Mouse (Mus musculus) forebrain, postnatal 0 days (tissue): Measurements from ENCODE around the gene I830077J02Rik. TPM values are rescaled to one million over a fixed set of nuclear protein-coding genes. Genes with fewer than 3 reads are reported as not detected.

ENCODE experiments used
- ATAC-seq: fragments of 200-750 bp; cut with Nextera tagmentation; 2 replicates; pipeline ENCODE4 v1.8.0; 2017; ENCODE audit warnings: mild to moderate bottlenecking, moderate library complexity
- DNase-seq: peaks from one replicate; pipeline ENCODE4 v3.0.0-alpha.2; 2015
- H3K27ac ChIP-seq: fragments of 300-500 bp; sonication (generic); 2 replicates; pipeline ENCODE4 v1.5.1; 2014; ENCODE audit warnings: low read depth, mild to moderate bottlenecking, antibody characterized with exemption, low read length, moderate library complexity, mixed read lengths
- H3K27me3 ChIP-seq: fragments of 300-500 bp; sonication (generic); 2 replicates; pipeline ENCODE4 v1.6.1; 2014; ENCODE audit warnings: mild to moderate bottlenecking, low read length, mixed read lengths; ENCODE audit not compliant: insufficient read depth
- H3K36me3 ChIP-seq: fragments of 300-500 bp; sonication (generic); 2 replicates; pipeline ENCODE4 v1.6.1; 2014; ENCODE audit warnings: mild to moderate bottlenecking, moderate library complexity; ENCODE audit not compliant: insufficient read depth
- H3K4me1 ChIP-seq: fragments of 300-500 bp; sonication (generic); 2 replicates; pipeline ENCODE4 v1.6.1; 2014; ENCODE audit warnings: antibody characterized with exemption; ENCODE audit not compliant: insufficient read depth
- H3K4me2 ChIP-seq: fragments of 300-500 bp; sonication (generic); 2 replicates; pipeline ENCODE4 v1.6.1; 2014; ENCODE audit warnings: low read depth, mild to moderate bottlenecking, moderate library complexity
- H3K4me3 ChIP-seq: fragments of 300-500 bp; sonication (generic); 2 replicates; pipeline ENCODE4 v1.5.1; 2014; ENCODE audit warnings: low read depth, low read length, mixed read lengths
- H3K9ac ChIP-seq: fragments of 300-500 bp; sonication (generic); 2 replicates; pipeline ENCODE4 v1.6.1; 2014; ENCODE audit warnings: mild to moderate bottlenecking
- H3K9me3 ChIP-seq: fragments of 300-500 bp; sonication (generic); 2 replicates; pipeline ENCODE4 v1.6.1; 2016; ENCODE audit warnings: low read length
- CTCF ChIP-seq: sonication (generic); IDR thresholded peaks from 2 replicates; pipeline ENCODE4 v1.5.1; 2016; ENCODE audit warnings: antibody characterized with exemption, control low read depth, low read depth
- WGBS: fragments of 180-500 bp; shearing (Covaris S2); extraction: QIAGEN DNeasy Blood & Tissue Kit; methylation state at CpG from one replicate; pipeline ENCODE4 v1.1.7; 2014; 5-methylcytosine and 5-hydroxymethylcytosine counted together
- polyA plus RNA-seq: library from polyadenylated mRNA; unstranded; fragments of >200 nt; fragmentation: Nextera tagmentation; extraction: Ambion mirVana; gene quantifications from 2 replicates; pipeline ENCODE4 v1.2.1, GENCODE M21; 2015
- total RNA-seq: library from RNA; depleted of rRNA; stranded (reverse); fragments of >200 nt; gene quantifications from 2 replicates; pipeline ENCODE4 v1.2.3, GENCODE M21; 2014

I830077J02Rik gene
- total and polyA plus RNA-seq, 2 experiments from 2014 or later: 0.19 to 0.22 TPM

DNA sequence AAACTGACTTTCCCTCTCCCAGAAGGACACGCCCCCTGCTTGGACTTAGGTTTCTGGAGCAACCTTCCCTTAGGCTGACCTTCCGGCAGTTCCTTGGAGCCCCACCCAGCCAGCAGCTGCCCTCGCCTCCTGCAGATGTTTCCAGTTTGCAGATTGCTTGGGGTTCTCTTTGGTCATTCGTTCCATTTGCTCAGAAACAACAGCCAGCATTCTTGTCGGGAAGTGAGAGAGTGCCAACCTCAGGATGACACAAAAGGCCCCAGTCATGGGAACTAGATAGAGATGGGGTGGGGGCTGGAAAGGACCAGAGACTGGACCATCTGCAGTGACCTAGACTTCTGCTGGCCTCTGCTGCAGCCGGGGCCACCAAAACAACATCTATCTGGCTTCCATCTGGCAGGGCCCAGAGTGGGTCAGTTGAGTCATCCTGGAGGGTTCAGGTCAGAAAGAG, 38.5 kb downstream of the I830077J02Rik start:
- Histone ChIP-seq H3K9ac (no peak overlapping the region), H3K4me2 (no peak overlapping the region), H3K27ac (no peak overlapping the region), H3K36me3 (no peaks in the 10 kb centered on the region), H3K4me1 (no peaks in the 10 kb centered on the region), H3K27me3 (no peaks in the 10 kb centered on the region), H3K9me3 (no peaks in the 10 kb centered on the region), H3K4me3 (no peak overlapping the region)
- DNase-seq: no peak
- TF ChIP-seq CTCF: no peak
- ATAC-seq: no peak
- WGBS: 78% methylated on average over 6 of the region's 6 CpGs

DNA sequence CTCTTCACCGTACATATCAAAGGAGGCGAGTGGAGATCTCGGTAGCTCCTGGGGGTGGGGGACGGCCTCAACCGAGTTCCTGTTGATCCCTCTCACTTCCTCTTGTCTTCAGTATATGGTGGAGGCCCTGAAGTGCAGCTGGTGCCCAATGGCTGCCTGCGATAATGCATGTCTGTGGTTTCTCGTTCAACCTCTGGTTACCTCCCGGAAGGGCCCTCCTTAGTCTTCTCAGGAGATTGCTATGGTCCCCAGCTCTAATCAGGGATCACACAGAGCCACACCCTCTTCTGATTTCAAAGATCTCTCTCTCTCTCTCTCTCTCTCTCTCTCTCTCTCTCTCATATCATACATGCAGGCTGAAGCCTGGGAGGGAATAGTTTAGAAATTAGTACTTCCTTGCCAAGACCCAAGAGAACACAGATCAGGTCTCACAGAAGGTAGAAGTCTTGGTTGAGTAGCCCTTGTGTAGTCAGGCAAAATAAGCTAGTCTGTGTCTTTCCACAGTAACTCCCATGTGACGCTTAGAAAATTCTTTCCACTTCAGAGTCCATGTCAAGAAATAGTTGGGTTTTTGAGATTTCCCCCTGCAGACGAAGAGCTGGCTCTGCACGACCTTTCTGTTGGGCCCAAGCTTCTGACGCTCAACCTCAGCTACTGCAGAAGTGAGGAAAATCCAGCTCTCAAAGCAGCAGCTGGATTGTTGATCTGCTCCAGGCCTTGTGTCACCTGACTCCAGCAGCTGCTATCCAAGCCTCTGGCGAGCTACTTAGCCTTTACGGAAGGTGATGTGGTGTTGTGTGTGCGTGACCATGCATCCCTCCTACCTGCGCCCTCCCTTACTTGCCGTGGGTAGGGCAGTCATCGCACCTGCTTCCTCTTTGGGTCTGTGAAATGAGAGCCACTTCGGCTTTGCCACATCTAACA, 39.6 kb downstream of the I830077J02Rik start:
- ATAC-seq (no peak), DNase-seq (no peak)
- H3K9ac ChIP-seq: no peak overlapping the region
- TF ChIP-seq CTCF: no peak
- H3K36me3 ChIP-seq: no peaks in the 10 kb centered on the region
- WGBS: 92% methylated on average over 19 of the region's 19 CpGs
- H3K9me3 ChIP-seq: no peaks in the 10 kb centered on the region
- H3K4me3 ChIP-seq: no peak overlapping the region
- no peak overlapping the region for H3K4me2 ChIP-seq
- H3K27ac ChIP-seq: no peak overlapping the region
- H3K4me1 ChIP-seq: no peaks in the 10 kb centered on the region
- H3K27me3 ChIP-seq: no peaks in the 10 kb centered on the region

DNA sequence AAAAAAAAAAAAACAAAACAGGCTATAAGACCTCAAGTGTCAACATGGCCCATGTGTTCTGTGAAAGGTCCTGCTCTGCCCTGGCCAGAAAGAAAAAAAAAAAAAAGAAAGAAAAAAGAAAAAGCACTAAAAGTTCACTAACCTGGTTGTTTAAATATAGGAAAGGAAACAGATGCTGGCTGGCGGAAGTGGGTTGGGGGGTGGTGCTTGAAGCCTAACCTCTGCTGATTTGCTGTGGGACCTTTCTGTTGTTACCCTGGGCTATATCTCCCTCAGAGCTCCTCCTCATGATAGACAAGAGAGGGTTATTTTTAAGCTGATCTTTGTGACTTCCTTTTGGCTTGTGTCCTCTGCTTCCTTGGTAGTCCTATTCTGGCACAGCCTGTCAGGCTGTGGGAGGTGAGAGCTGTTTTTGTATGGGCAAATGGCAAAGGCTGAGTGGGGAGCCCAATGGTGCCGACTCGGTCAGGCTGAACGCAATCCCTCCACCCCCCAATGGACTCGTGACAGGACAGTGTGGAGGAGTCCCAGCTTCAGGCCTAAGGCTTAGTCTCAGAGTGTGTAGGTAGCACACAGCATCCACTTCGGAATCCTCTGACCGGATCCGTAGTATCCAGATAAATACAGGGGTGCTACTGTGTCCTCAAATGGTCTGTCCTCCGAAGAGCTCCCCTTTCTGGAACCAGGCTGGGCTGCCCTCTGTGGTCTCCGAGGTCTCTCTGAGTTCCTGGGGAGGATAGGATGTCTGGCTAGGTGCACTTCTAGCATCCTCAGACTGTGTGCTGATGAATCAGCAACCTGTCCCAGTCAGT, 40.5 kb downstream of the I830077J02Rik start:
- no peak overlapping the region for H3K27ac ChIP-seq
- H3K9me3 ChIP-seq: no peaks in the 10 kb centered on the region
- DNase-seq (no peak), ATAC-seq (no peak)
- no peaks in the 10 kb centered on the region for H3K36me3 ChIP-seq
- TF ChIP-seq CTCF: no peak
- H3K4me2 ChIP-seq: no peak overlapping the region
- no peak overlapping the region for H3K4me3 ChIP-seq
- no peaks in the 10 kb centered on the region for H3K27me3 ChIP-seq
- 79% methylated on average over 10 of the region's 10 CpGs for WGBS
- no peak overlapping the region for H3K9ac ChIP-seq
- H3K4me1 ChIP-seq: no peaks in the 10 kb centered on the region

DNA sequence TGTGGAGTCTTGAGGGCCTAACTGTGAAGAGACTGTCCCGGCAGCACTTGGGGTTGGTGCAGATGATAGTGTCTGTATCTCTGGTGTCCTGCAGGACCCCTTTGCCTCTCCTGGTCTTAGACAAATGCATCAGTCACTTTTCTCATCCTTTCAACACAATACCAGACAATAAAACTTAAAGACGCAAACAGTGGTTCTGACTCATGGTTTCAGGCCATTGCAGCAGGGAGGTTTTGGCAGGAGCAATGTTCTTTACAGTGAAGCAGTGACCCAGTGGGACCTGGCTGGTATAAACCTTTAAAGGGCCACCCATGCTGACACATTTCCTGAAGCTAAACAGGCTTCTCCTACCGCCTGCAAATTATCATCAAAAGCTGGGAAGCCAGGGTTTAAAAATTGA, 41.3 kb downstream of the I830077J02Rik start:
- Histone ChIP-seq H3K9ac (no peak overlapping the region), H3K4me3 (no peak overlapping the region), H3K36me3 (no peaks in the 10 kb centered on the region), H3K4me1 (no peaks in the 10 kb centered on the region), H3K4me2 (no peak overlapping the region), H3K27ac (no peak overlapping the region), H3K27me3 (no peaks in the 10 kb centered on the region), H3K9me3 (no peaks in the 10 kb centered on the region)
- 82% methylated on average over 3 of the region's 3 CpGs for WGBS
- TF ChIP-seq CTCF: no peak
- DNase-seq (no peak), ATAC-seq (no peak)

DNA sequence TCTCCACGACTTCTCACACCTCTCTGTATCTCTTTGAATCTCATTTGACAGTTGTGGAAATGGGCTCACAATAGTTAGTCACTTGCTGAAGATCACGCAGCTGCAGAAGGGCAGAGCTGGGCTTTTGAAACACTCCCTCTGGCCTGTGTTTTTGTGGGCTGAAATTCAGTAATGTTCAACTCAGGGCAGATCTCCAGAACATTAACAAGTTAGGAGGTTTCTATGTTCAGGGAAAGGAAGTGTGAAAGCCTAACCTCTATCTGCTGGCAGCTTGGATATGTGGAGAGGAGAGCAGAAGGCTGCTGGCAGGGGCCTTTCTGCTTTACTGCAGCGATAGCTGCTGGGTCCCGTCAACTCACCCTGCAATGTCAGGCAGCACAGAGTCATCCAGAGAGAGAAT, 42.2 kb downstream of the I830077J02Rik start:
- Histone ChIP-seq H3K9ac (no peak overlapping the region), H3K27ac (no peak overlapping the region), H3K27me3 (no peaks in the 10 kb centered on the region), H3K4me1 (no peaks in the 10 kb centered on the region), H3K4me2 (no peak overlapping the region), H3K36me3 (no peaks in the 10 kb centered on the region), H3K4me3 (no peak overlapping the region), H3K9me3 (no peaks in the 10 kb centered on the region)
- ATAC-seq (peak; percentile 48), DNase-seq (no peak)
- 67% methylated on average over 4 of the region's 4 CpGs for WGBS
- TF ChIP-seq CTCF: no peak

DNA sequence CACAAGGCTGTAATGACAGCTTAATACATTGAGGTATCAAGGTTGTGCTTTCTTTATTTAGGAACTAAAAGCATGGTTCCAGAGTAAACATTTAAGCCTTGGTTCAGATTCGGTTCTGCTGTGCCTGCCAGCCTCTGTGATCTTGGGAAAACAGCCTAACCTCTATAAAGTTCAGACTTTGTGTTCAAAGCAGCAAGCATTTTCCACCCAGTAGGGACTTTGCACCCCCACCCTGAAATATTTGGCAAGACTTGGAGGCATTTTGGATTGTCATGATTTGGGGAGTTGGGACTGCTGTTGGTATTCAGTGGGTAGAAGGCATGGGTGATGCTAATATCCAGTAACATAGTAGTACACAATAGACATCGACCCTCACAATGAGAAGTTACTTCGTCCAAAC, 43.5 kb downstream of the I830077J02Rik start:
- H3K27ac ChIP-seq: no peak overlapping the region
- H3K9ac ChIP-seq: no peak overlapping the region
- no peak overlapping the region for H3K4me3 ChIP-seq
- TF ChIP-seq CTCF: no peak
- H3K4me1 ChIP-seq: no peaks in the 10 kb centered on the region
- DNase-seq (no peak), ATAC-seq (no peak)
- 73% methylated on average over 3 of the region's 3 CpGs for WGBS
- no peak overlapping the region for H3K4me2 ChIP-seq
- H3K27me3 ChIP-seq: no peaks in the 10 kb centered on the region
- H3K9me3 ChIP-seq: no peaks in the 10 kb centered on the region
- H3K36me3 ChIP-seq: no peaks in the 10 kb centered on the region

DNA sequence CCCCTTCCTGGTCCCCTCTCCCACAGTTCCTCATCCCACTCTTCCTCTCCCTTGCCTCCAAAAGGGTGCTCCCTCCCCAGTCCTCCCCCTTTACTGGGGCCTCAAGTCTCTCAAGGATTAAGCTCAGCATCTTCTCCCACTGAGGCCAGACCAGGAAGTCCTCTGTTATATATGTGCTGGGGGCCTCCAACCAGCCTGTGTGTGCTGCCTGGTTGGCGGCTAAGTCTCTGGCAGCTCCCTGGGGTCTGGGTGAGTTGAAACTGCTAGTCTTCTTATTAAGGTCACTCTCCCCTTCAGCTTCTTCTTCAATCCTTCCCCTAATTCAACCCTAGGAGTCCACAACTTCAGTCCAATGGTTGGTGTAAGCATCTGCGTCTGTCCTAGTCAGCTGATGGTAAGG, 49.4 kb downstream of the I830077J02Rik start:
- H3K27ac ChIP-seq: no peak overlapping the region
- no peaks in the 10 kb centered on the region for H3K36me3 ChIP-seq
- no peak overlapping the region for H3K4me2 ChIP-seq
- H3K4me3 ChIP-seq: no peak overlapping the region
- no peaks in the 10 kb centered on the region for H3K27me3 ChIP-seq
- no peaks in the 10 kb centered on the region for H3K9me3 ChIP-seq
- ATAC-seq (no peak), DNase-seq (no peak)
- H3K4me1 ChIP-seq: no peaks in the 10 kb centered on the region
- no peak overlapping the region for H3K9ac ChIP-seq
- no peak for TF ChIP-seq CTCF
- 94% methylated on average over 2 of the region's 2 CpGs for WGBS
